Mouse (Mus musculus): Measurements from ENCODE around the gene Immp2l. TPM values are rescaled to one million over a fixed set of nuclear protein-coding genes. Genes with fewer than 3 reads are reported as not detected.

The Immp2l gene
- polyA plus RNA-seq, 1 experiment from 2014 or later: 6.5 TPM

DNA sequence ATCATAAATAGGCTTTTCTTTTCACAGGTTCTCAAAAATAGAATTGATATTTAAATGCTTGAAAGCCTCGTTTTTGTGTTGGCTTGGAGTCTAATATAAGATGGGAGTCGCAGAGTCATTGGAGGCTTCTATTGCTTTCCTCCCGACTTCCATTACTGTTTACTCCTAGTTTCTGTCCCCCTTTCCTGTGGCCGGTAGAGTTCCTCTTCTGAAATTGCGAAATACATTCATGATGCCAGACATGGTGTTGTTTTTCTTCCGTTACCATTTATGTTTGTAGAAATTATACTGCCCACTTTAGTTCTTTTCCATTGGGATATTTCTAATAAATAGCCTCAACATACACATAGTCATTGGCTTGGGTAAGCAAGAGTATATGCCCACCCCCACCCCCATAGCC lies 289.5 kb downstream of the Immp2l start:
- ATAC-seq: no peak
- Histone ChIP-seq H3K9ac (ENCODE audit: low read depth, low read length) (no peak overlapping the region), H3K27me3 (replicated peaks; ENCODE audit: control insufficient read depth, insufficient read depth, low read length) (no peaks in the 10 kb centered on the region), H3K27ac (ENCODE audit: low read depth, low read length) (no peak overlapping the region), H3K4me1 (ENCODE audit: control insufficient read depth, insufficient read depth, low read depth, low read length) (peaks cover 12% of the 10 kb centered on the region), H3K36me3 (ENCODE audit: control insufficient read depth, insufficient read depth, low read length) (no peaks in the 10 kb centered on the region), H3K4me3 (ENCODE audit: low read length) (no peak overlapping the region), H3K4me2 (ENCODE audit: low read length) (no peak overlapping the region), H3K9me3 (ENCODE audit: control insufficient read depth, low read length) (no peaks in the 10 kb centered on the region)
- 93% methylated on average over 6 of the region's 6 CpGs for WGBS

DNA sequence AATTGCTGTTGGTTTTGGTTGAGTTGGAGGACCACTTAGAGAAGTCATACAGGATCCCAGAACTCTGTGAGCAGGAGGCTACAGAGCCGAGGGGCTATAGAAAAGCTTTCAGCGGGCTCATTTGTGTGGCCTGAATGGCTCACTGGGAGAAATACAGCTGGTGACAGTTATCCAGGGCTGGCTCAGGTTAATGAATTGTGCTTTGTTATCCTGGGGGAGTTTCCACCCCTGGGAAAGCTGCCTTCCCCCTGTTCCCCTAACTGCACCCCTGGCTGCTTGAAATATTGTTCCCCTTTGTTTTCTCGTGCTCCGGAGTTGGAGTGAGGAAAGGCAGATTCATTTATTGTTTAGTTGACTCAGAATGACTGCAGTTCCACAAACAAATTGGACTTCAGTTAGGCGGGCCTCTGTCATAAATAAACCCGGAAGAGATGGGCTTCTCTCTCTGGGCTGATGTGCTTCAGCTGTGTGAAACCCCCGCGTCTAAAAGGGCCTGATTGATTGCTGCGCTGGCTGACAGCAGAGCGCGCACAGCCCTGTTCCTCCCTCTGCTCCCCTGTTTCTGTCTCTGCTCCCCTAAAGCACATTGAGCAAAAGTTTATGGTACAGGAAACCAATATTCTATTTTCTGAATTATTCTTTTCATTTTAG lies 291.0 kb downstream of the Immp2l start:
- Histone ChIP-seq H3K4me3 (ENCODE audit: low read length) (no peak overlapping the region), H3K9me3 (ENCODE audit: control insufficient read depth, low read length) (no peaks in the 10 kb centered on the region), H3K27ac (ENCODE audit: low read depth, low read length) (no peak overlapping the region), H3K27me3 (replicated peaks; ENCODE audit: control insufficient read depth, insufficient read depth, low read length) (no peaks in the 10 kb centered on the region), H3K36me3 (ENCODE audit: control insufficient read depth, insufficient read depth, low read length) (no peaks in the 10 kb centered on the region), H3K4me1 (ENCODE audit: control insufficient read depth, insufficient read depth, low read depth, low read length) (peaks cover 8% of the 10 kb centered on the region), H3K9ac (ENCODE audit: low read depth, low read length) (no peak overlapping the region), H3K4me2 (ENCODE audit: low read length) (peak overlapping the region; percentile 38)
- 7% methylated on average over 11 of the region's 11 CpGs for WGBS
- ATAC-seq: peak; percentile 80

GRCm38 (mm10) chr12:41315871-41316270 lies 292.0 kb downstream of the Immp2l start:
- Histone ChIP-seq H3K4me1 (ENCODE audit: control insufficient read depth, insufficient read depth, low read depth, low read length) (peaks cover 8% of the 10 kb centered on the region), H3K27ac (ENCODE audit: low read depth, low read length) (no peak overlapping the region), H3K27me3 (replicated peaks; ENCODE audit: control insufficient read depth, insufficient read depth, low read length) (no peaks in the 10 kb centered on the region), H3K9me3 (ENCODE audit: control insufficient read depth, low read length) (no peaks in the 10 kb centered on the region), H3K9ac (ENCODE audit: low read depth, low read length) (no peak overlapping the region), H3K4me3 (ENCODE audit: low read length) (no peak overlapping the region), H3K36me3 (ENCODE audit: control insufficient read depth, insufficient read depth, low read length) (no peaks in the 10 kb centered on the region), H3K4me2 (ENCODE audit: low read length) (no peak overlapping the region)
- no peak for ATAC-seq
- 88% methylated on average over 4 of the region's 4 CpGs for WGBS

DNA sequence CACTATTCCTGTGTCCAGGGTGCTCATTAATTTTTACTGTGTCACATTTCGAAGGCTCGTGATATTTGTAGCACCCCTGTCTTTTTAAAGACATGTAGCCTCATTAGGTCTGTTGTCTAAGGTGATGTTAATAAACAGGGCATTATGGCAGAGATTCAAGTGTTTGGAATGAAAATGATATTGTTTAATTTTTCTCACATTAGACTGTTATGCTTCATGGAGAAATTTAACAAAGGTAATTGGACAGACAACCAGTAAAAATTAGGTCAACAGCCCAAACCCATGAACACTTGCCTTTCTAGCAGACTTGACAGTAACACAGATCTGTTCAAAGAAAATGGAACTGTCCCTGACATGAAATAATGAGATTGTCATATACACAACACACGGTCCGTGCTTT lies 292.5 kb downstream of the Immp2l start:
- Histone ChIP-seq H3K4me3 (ENCODE audit: low read length) (no peak overlapping the region), H3K9me3 (ENCODE audit: control insufficient read depth, low read length) (no peaks in the 10 kb centered on the region), H3K9ac (ENCODE audit: low read depth, low read length) (no peak overlapping the region), H3K27me3 (replicated peaks; ENCODE audit: control insufficient read depth, insufficient read depth, low read length) (no peaks in the 10 kb centered on the region), H3K4me1 (ENCODE audit: control insufficient read depth, insufficient read depth, low read depth, low read length) (peaks cover 8% of the 10 kb centered on the region), H3K27ac (ENCODE audit: low read depth, low read length) (no peak overlapping the region), H3K36me3 (ENCODE audit: control insufficient read depth, insufficient read depth, low read length) (no peaks in the 10 kb centered on the region), H3K4me2 (ENCODE audit: low read length) (no peak overlapping the region)
- WGBS: 69% methylated on average over 4 of the region's 4 CpGs
- ATAC-seq: no peak

DNA sequence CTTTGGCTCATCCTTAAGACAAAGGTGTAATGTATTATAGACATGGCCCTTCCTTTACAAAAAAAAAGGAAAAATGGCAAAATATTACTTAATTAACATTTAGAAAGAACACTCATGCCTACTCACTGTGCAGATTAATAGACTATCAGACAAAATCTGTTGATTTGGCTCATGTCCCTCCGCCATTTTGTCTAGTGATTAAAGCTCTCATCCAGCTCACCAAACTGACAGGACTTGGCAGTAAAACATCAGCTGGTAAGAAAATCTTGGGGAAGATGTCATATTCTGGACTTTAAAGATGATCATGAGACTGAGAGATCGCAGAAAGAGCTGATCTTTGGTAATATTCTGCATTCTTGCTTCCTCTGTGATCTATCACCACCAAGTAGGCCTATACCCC lies 293.5 kb downstream of the Immp2l start:
- Histone ChIP-seq H3K4me1 (ENCODE audit: control insufficient read depth, insufficient read depth, low read depth, low read length) (peaks cover 8% of the 10 kb centered on the region), H3K4me3 (ENCODE audit: low read length) (no peak overlapping the region), H3K9me3 (ENCODE audit: control insufficient read depth, low read length) (no peaks in the 10 kb centered on the region), H3K27ac (ENCODE audit: low read depth, low read length) (no peak overlapping the region), H3K9ac (ENCODE audit: low read depth, low read length) (no peak overlapping the region), H3K36me3 (ENCODE audit: control insufficient read depth, insufficient read depth, low read length) (no peaks in the 10 kb centered on the region), H3K27me3 (replicated peaks; ENCODE audit: control insufficient read depth, insufficient read depth, low read length) (no peaks in the 10 kb centered on the region), H3K4me2 (ENCODE audit: low read length) (no peak overlapping the region)
- 77% methylated on average over 2 of the region's 2 CpGs for whole genome bisulfite sequencing
- ATAC-seq: no peak

- Histone ChIP-seq H3K36me3 (ENCODE audit: control insufficient read depth, insufficient read depth, low read length) (no peaks in the 10 kb centered on the region), H3K4me3 (ENCODE audit: low read length) (no peak overlapping the region), H3K4me1 (ENCODE audit: control insufficient read depth, insufficient read depth, low read depth, low read length) (no peaks in the 10 kb centered on the region), H3K27me3 (replicated peaks; ENCODE audit: control insufficient read depth, insufficient read depth, low read length) (no peaks in the 10 kb centered on the region), H3K4me2 (ENCODE audit: low read length) (no peak overlapping the region), H3K27ac (ENCODE audit: low read depth, low read length) (no peak overlapping the region), H3K9ac (ENCODE audit: low read depth, low read length) (no peak overlapping the region), H3K9me3 (ENCODE audit: control insufficient read depth, low read length) (no peaks in the 10 kb centered on the region)
- 82% methylated on average over 1 of the region's 1 CpGs for WGBS
- ATAC-seq: no peak
Observed at GRCm38 (mm10) chr12:41322018-41322417, 298.1 kb downstream of the Immp2l start.

GRCm38 (mm10) chr12:41324418-41324817 lies 300.5 kb downstream of the Immp2l start:
- no peak for ATAC-seq
- no peaks in the 10 kb centered on the region for H3K4me1 ChIP-seq (ENCODE audit: control insufficient read depth, insufficient read depth, low read depth, low read length)
- no peak overlapping the region for H3K27ac ChIP-seq (ENCODE audit: low read depth, low read length)
- no peaks in the 10 kb centered on the region for H3K36me3 ChIP-seq (ENCODE audit: control insufficient read depth, insufficient read depth, low read length)
- no peaks in the 10 kb centered on the region for H3K9me3 ChIP-seq (ENCODE audit: control insufficient read depth, low read length)
- no peak overlapping the region for H3K4me3 ChIP-seq (ENCODE audit: low read length)
- no peak overlapping the region for H3K4me2 ChIP-seq (ENCODE audit: low read length)
- 66% methylated on average over 2 of the region's 2 CpGs for WGBS
- H3K9ac ChIP-seq (ENCODE audit: low read depth, low read length): no peak overlapping the region
- no peaks in the 10 kb centered on the region; the same call in 1 of the 2 replicates for H3K27me3 ChIP-seq (replicated peaks; ENCODE audit: control insufficient read depth, insufficient read depth, low read length)

DNA sequence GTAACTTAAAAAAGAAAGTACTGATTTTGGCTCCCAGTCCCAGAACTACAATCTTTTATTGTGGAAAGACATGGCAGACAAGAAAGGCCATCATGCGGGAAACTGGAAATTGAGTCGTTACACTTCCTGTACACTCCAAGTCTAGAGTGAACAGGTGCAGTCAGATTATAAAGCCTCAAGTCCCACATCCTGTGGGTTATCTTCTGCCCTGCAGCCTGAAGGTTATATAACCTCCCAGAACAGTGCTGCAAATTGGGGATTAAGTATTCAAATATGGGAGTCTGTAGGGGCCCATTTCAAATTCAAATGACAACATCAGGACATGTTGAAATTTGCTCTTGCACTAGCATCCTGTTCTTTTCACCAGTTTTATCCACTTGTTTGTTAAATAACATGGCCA lies 301.9 kb downstream of the Immp2l start:
- Histone ChIP-seq H3K4me3 (ENCODE audit: low read length) (no peak overlapping the region), H3K9me3 (ENCODE audit: control insufficient read depth, low read length) (no peaks in the 10 kb centered on the region), H3K27ac (ENCODE audit: low read depth, low read length) (no peak overlapping the region), H3K4me2 (ENCODE audit: low read length) (no peak overlapping the region), H3K27me3 (replicated peaks; ENCODE audit: control insufficient read depth, insufficient read depth, low read length) (no peaks in the 10 kb centered on the region; the same call in 1 of the 2 replicates), H3K36me3 (ENCODE audit: control insufficient read depth, insufficient read depth, low read length) (no peaks in the 10 kb centered on the region), H3K9ac (ENCODE audit: low read depth, low read length) (no peak overlapping the region), H3K4me1 (ENCODE audit: control insufficient read depth, insufficient read depth, low read depth, low read length) (no peaks in the 10 kb centered on the region)
- no peak for ATAC-seq
- 78% methylated on average over 2 of the region's 2 CpGs for WGBS

GRCm38 (mm10) chr12:41330988-41331671 lies 307.2 kb downstream of the Immp2l start:
- WGBS: 54% methylated on average over 7 of the region's 7 CpGs
- Histone ChIP-seq H3K36me3 (ENCODE audit: control insufficient read depth, insufficient read depth, low read length) (no peaks in the 10 kb centered on the region), H3K9ac (ENCODE audit: low read depth, low read length) (no peak overlapping the region), H3K27ac (ENCODE audit: low read depth, low read length) (no peak overlapping the region), H3K9me3 (ENCODE audit: control insufficient read depth, low read length) (no peaks in the 10 kb centered on the region), H3K4me2 (ENCODE audit: low read length) (no peak overlapping the region), H3K4me1 (ENCODE audit: control insufficient read depth, insufficient read depth, low read depth, low read length) (no peaks in the 10 kb centered on the region), H3K27me3 (replicated peaks; ENCODE audit: control insufficient read depth, insufficient read depth, low read length) (no peaks in the 10 kb centered on the region; the same call in 1 of the 2 replicates), H3K4me3 (ENCODE audit: low read length) (no peak overlapping the region)
- no peak for ATAC-seq
